Mouse (Mus musculus) liver, adult 2 months (tissue): ENCODE results near the gene Hcfc2. TPM values are rescaled to one million over a fixed set of nuclear protein-coding genes. Genes with fewer than 3 reads are reported as not detected.

Experiments
- DNase-seq: peaks from one replicate; pipeline ENCODE4 v3.0.0-alpha.2; 2011; ENCODE audit warnings: low read depth, low spot score; ENCODE audit errors: extremely low read depth
- H3K27ac ChIP-seq: fragments of 200-500 bp; replicated peaks from 2 replicates; pipeline ENCODE4 v1.5.1; 2012; ENCODE audit warnings: low read depth, mild to moderate bottlenecking, control low read depth, inconsistent platforms, low read length; ENCODE audit not compliant: insufficient read depth
- H3K27me3 ChIP-seq: fragments of 200-500 bp; 2 replicates; pipeline ENCODE4 v1.6.1; 2012; ENCODE audit warnings: mild to moderate bottlenecking, moderate library complexity, low read length, inconsistent platforms; ENCODE audit not compliant: control insufficient read depth, insufficient read depth
- H3K36me3 ChIP-seq: fragments of 200-500 bp; 2 replicates; pipeline ENCODE4 v1.6.1; 2012; ENCODE audit warnings: low read length, inconsistent platforms; ENCODE audit not compliant: control insufficient read depth, insufficient read depth
- H3K4me1 ChIP-seq: fragments of 200-500 bp; 2 replicates; pipeline ENCODE4 v1.6.1; 2011; ENCODE audit warnings: low read length; ENCODE audit not compliant: control insufficient read depth, insufficient read depth
- H3K4me3 ChIP-seq: fragments of 200-500 bp; 2 replicates; pipeline ENCODE4 v1.5.1; 2011; ENCODE audit warnings: low read depth, mild to moderate bottlenecking, control low read depth, low read length, moderate library complexity; ENCODE audit not compliant: insufficient read depth
- H3K79me2 ChIP-seq: fragments of 200-500 bp; 2 replicates; pipeline ENCODE4 v1.6.1; 2012; ENCODE audit warnings: inconsistent platforms, mild to moderate bottlenecking, low read length, moderate library complexity; ENCODE audit not compliant: control insufficient read depth, insufficient read depth
- H3K9ac ChIP-seq: fragments of 200-500 bp; 2 replicates; pipeline ENCODE4 v1.6.1; 2012; ENCODE audit warnings: low read depth, mild to moderate bottlenecking, control low read depth, inconsistent platforms, low read length
- CTCF ChIP-seq: fragments of 200-500 bp; IDR thresholded peaks from 2 replicates; pipeline ENCODE4 v1.5.1; 2011; ENCODE audit warnings: low read depth, low read length, control low read depth
- POLR2A ChIP-seq: fragments of 200-500 bp; IDR thresholded peaks from 2 replicates; pipeline ENCODE4 v1.6.1; 2011; ENCODE audit warnings: low read length, control low read depth; ENCODE audit not compliant: insufficient read depth; ENCODE audit errors: extremely low read depth
- WGBS: fragments of 180-500 bp; shearing (Covaris S2); methylation state at CpG from one replicate; pipeline ENCODE4 v1.1.7; 2018; 5-methylcytosine and 5-hydroxymethylcytosine counted together
- polyA plus RNA-seq: library from polyadenylated mRNA; depleted of rRNA; stranded (reverse); fragments of >200 nt; gene quantifications from 2 replicates; pipeline ENCODE4 v1.2.3, GENCODE M21; 2012; rRNA removed
- total RNA-seq: library from RNA; depleted of rRNA; stranded (reverse); fragments of >200 nt; gene quantifications from 2 replicates; pipeline ENCODE4 v1.2.3, GENCODE M21; 2014; rRNA removed

Hcfc2 gene
- total RNA-seq (10.0 and 12.2 TPM in 2 replicates), polyA plus RNA-seq (4.4 and 5.6 TPM in 2 replicates)

DNA sequence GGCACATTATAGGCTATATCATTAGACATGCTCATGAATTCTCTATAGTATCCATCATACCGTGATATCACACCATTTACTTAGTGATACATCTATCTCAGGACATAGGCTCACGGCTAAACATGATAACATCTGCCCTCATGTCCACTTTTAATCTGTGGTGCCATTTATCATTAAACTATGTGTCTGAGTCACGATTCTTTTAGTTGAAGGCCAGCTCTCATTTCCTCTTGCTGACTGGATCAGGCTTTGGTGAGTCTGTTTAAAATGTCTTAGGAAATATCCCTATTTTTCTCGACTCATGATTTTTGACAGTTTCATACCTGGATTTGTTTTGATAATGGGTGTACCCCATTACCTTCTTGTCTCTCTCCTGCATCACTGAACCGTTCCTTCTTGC, at the start of gene Hcfc2:
Gene Hcfc2 (plus strand): TSS at position 205 of the 400 bp plus-strand sequence.
- TF ChIP-seq POLR2A (no peak), CTCF (no peak)
- Histone ChIP-seq H3K27me3 (no peaks in the 10 kb centered on the region), H3K79me2 (peaks cover 10% of the 10 kb centered on the region; the same call in 1 of the 2 replicates), H3K27ac (no peak within 1 kb of the TSS), H3K4me1 (peaks cover 3% of the 10 kb centered on the region; the same call in 1 of the 2 replicates), H3K36me3 (no peaks in the 10 kb centered on the region), H3K4me3 (no peak within 1 kb of the TSS), H3K9ac (no peak within 1 kb of the TSS)
- DNase-seq = no peak
- 77% methylated on average over 5 of the region's 5 CpGs for WGBS

DNA sequence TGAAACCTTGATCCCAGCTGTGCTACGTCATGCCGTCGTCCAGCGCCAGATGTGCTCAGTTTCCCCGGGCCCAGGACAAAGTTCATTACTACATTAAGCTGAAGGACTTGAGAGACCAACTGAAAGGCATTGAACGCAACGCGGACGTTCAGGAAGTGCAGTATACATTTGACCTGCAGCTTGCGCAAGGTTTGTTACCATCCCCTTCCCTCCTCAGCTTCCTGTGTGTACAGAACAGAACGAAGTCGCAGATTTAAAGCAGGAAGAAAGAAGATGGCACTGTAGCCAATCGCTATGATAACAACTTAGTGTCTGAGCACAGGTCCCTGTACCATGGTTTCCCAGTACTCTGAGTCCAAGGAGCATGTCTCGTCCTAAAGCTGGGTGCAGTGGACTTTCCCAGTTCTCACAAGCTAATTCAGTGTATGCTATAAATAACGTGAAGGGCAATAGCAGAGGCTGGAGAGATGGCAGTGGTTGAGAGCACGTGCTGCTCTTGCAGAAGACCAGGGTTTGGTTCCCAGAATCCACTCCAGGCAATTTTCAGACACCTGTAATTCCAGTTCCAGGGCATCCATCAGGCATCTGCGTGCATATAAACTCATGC, 48.7 kb upstream of the Hcfc2 start:
- WGBS = 78% methylated on average over 17 of the region's 17 CpGs
- Histone ChIP-seq H3K4me3 (no peak overlapping the region), H3K27me3 (no peaks in the 10 kb centered on the region), H3K4me1 (no peaks in the 10 kb centered on the region), H3K36me3 (peaks cover 38% of the 10 kb centered on the region), H3K27ac (no peak overlapping the region), H3K79me2 (no peaks in the 10 kb centered on the region), H3K9ac (no peak overlapping the region)
- no peak for DNase-seq
- TF ChIP-seq POLR2A = no peak
- TF ChIP-seq CTCF = no peak

GRCm38 (mm10) chr10:82651221-82651620, 44.7 kb upstream of the Hcfc2 start:
- Histone ChIP-seq H3K4me3 (no peak overlapping the region), H3K36me3 (peaks cover 14% of the 10 kb centered on the region)
- WGBS = 84% methylated on average over 5 of the region's 5 CpGs

GRCm38 (mm10) chr10:82652625-82653024, 43.3 kb upstream of the Hcfc2 start:
- H3K27ac ChIP-seq = no peak overlapping the region
- no peak overlapping the region for H3K9ac ChIP-seq
- DNase-seq = no peak
- H3K4me3 ChIP-seq = no peak overlapping the region
- H3K79me2 ChIP-seq = no peaks in the 10 kb centered on the region
- H3K27me3 ChIP-seq = no peaks in the 10 kb centered on the region
- no peak for TF ChIP-seq POLR2A
- TF ChIP-seq CTCF = no peak
- H3K4me1 ChIP-seq = no peaks in the 10 kb centered on the region
- 67% methylated on average over 5 of the region's 5 CpGs for WGBS
- peaks cover 6% of the 10 kb centered on the region; the same call in 1 of the 2 replicates for H3K36me3 ChIP-seq

More at GRCm38 (mm10) chr10:82651221-82651620, 44.7 kb upstream of the Hcfc2 start:
- no peak for DNase-seq
- H3K4me1 ChIP-seq = no peaks in the 10 kb centered on the region
- H3K27me3 ChIP-seq = no peaks in the 10 kb centered on the region
- H3K27ac ChIP-seq = no peak overlapping the region
- no peak overlapping the region for H3K9ac ChIP-seq
- TF ChIP-seq POLR2A = no peak
- no peak for TF ChIP-seq CTCF
- no peaks in the 10 kb centered on the region for H3K79me2 ChIP-seq

DNA sequence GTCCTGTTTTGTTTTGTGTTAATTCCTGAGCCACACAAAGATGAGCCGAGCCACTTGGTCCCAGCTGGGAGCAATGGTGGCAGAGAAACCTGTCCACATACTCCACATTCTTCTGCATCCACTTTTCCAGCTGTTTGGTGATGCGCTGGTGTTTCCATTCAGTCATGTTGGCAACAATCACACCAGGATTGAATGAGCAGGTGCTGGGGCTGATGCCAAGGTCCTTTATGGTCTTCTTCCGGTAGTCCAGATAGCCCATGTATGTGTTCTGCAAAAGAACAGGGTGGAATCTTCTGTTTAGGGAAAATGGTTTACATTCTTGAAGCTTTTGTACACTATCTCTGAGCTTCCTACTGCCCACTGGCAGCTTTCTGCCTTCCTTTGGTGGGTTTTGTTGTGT, 41.4 kb upstream of the Hcfc2 start:
- H3K36me3 ChIP-seq = peaks cover 3% of the 10 kb centered on the region; the same call in 1 of the 2 replicates
- H3K9ac ChIP-seq = no peak overlapping the region
- 84% methylated on average over 3 of the region's 3 CpGs for WGBS
- H3K27ac ChIP-seq = no peak overlapping the region
- H3K4me3 ChIP-seq = no peak overlapping the region
- DNase-seq = no peak
- no peak for TF ChIP-seq POLR2A
- no peak for TF ChIP-seq CTCF
- H3K27me3 ChIP-seq = no peaks in the 10 kb centered on the region
- H3K79me2 ChIP-seq = no peaks in the 10 kb centered on the region
- H3K4me1 ChIP-seq = no peaks in the 10 kb centered on the region

- no peak for TF ChIP-seq CTCF
- no peak for TF ChIP-seq POLR2A
- WGBS = 81% methylated on average over 8 of the region's 8 CpGs
- no peak for DNase-seq
- Histone ChIP-seq H3K9ac (no peak overlapping the region), H3K36me3 (no peaks in the 10 kb centered on the region), H3K4me1 (peaks cover 2% of the 10 kb centered on the region), H3K27me3 (no peaks in the 10 kb centered on the region), H3K4me3 (no peak overlapping the region), H3K79me2 (no peaks in the 10 kb centered on the region), H3K27ac (no peak overlapping the region)
Measured at GRCm38 (mm10) chr10:82661820-82662219, 34.1 kb upstream of the Hcfc2 start.
